Mouse (Mus musculus): Measurements from ENCODE around the gene Apaf1. TPM values are rescaled to one million over a fixed set of nuclear protein-coding genes. Genes with fewer than 3 reads are reported as not detected.

Gene Apaf1
- polyA plus RNA-seq, 1 experiment from 2014 or later, result 25.9 TPM

DNA sequence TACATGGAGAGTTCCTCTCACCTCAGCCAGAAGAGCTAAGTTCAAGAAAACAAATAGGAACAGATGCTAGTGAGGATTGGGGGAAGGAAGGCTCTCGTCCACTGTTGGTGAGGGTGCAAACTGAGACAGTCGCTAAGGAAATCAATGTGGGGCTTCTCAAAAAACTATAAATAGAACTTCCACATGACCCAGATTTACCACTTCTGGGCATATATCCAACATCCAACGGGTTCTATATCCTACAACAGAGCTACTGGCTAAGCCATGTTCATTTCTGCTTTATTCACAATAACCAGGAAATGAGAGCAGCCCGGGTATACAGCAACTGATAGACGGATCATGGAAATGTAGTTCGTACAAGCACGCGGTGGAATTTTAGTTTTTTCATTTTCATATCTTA lies 99.5 kb downstream of the Apaf1 start:
- no peaks in the 10 kb centered on the region for H3K27me3 ChIP-seq (replicated peaks; ENCODE audit: control insufficient read depth, insufficient read depth, low read length)
- H3K27ac ChIP-seq (replicated peaks; ENCODE audit: low read depth, low read length), result 0 out of 2 replicates have a peak overlapping the region, but pooled peaks have one; percentile 13
- no peaks in the 10 kb centered on the region for H3K36me3 ChIP-seq (ENCODE audit: control insufficient read depth, insufficient read depth, low read length)
- H3K4me3 ChIP-seq (ENCODE audit: low read depth, low read length), result no peak overlapping the region
- H3K4me1 ChIP-seq (ENCODE audit: control insufficient read depth, insufficient read depth, low read length), result 0 out of 2 replicates have a peak, but pooled peaks cover 4% of the 10 kb centered on the region
- 57% methylated on average over 8 of the region's 8 CpGs for WGBS
- H3K9ac ChIP-seq (ENCODE audit: low read depth, low read length), result no peak overlapping the region
- no peaks in the 10 kb centered on the region for H3K9me3 ChIP-seq (ENCODE audit: control insufficient read depth, low read length)
- ATAC-seq (ENCODE audit: low read depth), result peak; percentile 53; the same call in 1 of the 2 replicates
- H3K4me2 ChIP-seq (ENCODE audit: low read depth, low read length), result no peak overlapping the region
- peak; percentile 78 for DNase-seq (ENCODE audit: low spot score)

DNA sequence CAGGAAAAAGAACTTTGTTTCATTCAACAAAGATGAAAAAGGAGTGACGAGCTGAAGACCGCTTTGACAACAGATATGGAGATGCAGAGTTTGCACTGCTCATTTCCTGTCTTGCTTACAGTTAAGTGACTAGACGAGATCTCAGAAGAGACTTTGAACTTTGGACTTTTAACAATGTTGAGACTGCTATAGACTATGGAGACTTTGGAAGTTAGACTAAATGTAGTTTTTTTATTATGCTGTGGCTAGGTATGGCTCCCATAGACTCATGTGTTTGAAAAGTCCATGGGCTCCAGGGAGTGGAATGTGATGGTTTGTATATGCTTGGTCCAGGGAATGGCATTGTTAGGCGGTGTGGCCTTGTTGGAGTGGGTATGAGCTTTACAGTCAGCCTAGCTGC lies 100.8 kb downstream of the Apaf1 start:
- H3K9me3 ChIP-seq (ENCODE audit: control insufficient read depth, low read length), result no peaks in the 10 kb centered on the region
- H3K4me2 ChIP-seq (ENCODE audit: low read depth, low read length), result no peak overlapping the region
- WGBS, result 87% methylated on average over 4 of the region's 4 CpGs
- H3K27ac ChIP-seq (replicated peaks; ENCODE audit: low read depth, low read length), result no peak overlapping the region
- DNase-seq (ENCODE audit: low spot score) (no peak), ATAC-seq (ENCODE audit: low read depth) (no peak)
- H3K9ac ChIP-seq (ENCODE audit: low read depth, low read length), result no peak overlapping the region
- 0 out of 2 replicates have a peak, but pooled peaks cover 4% of the 10 kb centered on the region for H3K4me1 ChIP-seq (ENCODE audit: control insufficient read depth, insufficient read depth, low read length)
- no peaks in the 10 kb centered on the region for H3K36me3 ChIP-seq (ENCODE audit: control insufficient read depth, insufficient read depth, low read length)
- no peak overlapping the region for H3K4me3 ChIP-seq (ENCODE audit: low read depth, low read length)
- no peaks in the 10 kb centered on the region for H3K27me3 ChIP-seq (replicated peaks; ENCODE audit: control insufficient read depth, insufficient read depth, low read length)

DNA sequence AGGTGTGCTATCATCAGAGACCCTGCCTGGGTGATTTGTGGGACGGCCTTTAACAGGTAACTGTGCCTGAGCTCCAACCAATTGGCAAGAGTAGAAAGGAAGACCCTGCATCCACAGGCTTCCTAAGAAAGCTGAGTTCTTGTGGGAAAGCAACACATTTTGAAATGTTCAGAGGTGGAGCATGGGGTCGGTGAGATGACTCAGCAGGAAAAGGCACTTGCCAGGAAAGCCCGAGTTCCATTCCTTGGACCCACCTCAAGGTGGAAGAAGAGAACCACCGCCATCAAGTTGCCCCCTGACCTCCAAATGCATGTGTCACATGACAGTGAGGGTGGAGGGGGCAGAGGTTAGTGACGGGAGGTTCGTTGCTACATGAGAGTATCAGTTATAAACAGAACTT lies 108.1 kb downstream of the Apaf1 start:
- Histone ChIP-seq H3K4me2 (ENCODE audit: low read depth, low read length) (no peak overlapping the region), H3K4me1 (ENCODE audit: control insufficient read depth, insufficient read depth, low read length) (peaks cover 4% of the 10 kb centered on the region), H3K27me3 (replicated peaks; ENCODE audit: control insufficient read depth, insufficient read depth, low read length) (peaks cover 10% of the 10 kb centered on the region), H3K36me3 (ENCODE audit: control insufficient read depth, insufficient read depth, low read length) (no peaks in the 10 kb centered on the region), H3K27ac (replicated peaks; ENCODE audit: low read depth, low read length) (no peak overlapping the region), H3K4me3 (ENCODE audit: low read depth, low read length) (no peak overlapping the region), H3K9me3 (ENCODE audit: control insufficient read depth, low read length) (no peaks in the 10 kb centered on the region), H3K9ac (ENCODE audit: low read depth, low read length) (no peak overlapping the region)
- ATAC-seq (ENCODE audit: low read depth) (no peak), DNase-seq (ENCODE audit: low spot score) (no peak)
- WGBS, result 81% methylated on average over 6 of the region's 6 CpGs

DNA sequence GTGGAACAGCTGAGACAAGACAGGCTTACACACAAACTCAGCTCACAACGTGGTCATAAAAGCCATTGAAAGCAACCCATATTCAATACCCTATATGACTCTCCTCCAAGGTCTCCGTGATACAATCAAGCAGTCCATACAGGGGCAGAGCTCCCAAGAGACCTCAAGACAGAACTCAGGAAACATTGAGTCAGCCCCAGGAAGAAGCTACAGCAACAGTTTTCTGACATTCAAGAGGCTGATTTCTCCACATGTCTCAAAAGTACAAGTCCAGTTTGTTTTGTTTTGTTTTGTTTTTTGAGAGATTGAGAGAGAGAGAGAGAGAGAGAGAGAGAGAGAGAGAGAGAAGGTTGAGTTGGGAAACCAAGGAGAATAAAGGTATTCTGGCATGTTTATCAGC lies 108.5 kb downstream of the Apaf1 start:
- no peak for DNase-seq (ENCODE audit: low spot score)
- Histone ChIP-seq H3K4me2 (ENCODE audit: low read depth, low read length) (no peak overlapping the region), H3K36me3 (ENCODE audit: control insufficient read depth, insufficient read depth, low read length) (no peaks in the 10 kb centered on the region), H3K4me3 (ENCODE audit: low read depth, low read length) (no peak overlapping the region), H3K4me1 (ENCODE audit: control insufficient read depth, insufficient read depth, low read length) (peaks cover 4% of the 10 kb centered on the region), H3K9ac (ENCODE audit: low read depth, low read length) (no peak overlapping the region), H3K27ac (replicated peaks; ENCODE audit: low read depth, low read length) (no peak overlapping the region), H3K27me3 (replicated peaks; ENCODE audit: control insufficient read depth, insufficient read depth, low read length) (peaks cover 14% of the 10 kb centered on the region), H3K9me3 (ENCODE audit: control insufficient read depth, low read length) (no peaks in the 10 kb centered on the region)
- 69% methylated on average over 2 of the region's 2 CpGs for WGBS
- ATAC-seq (ENCODE audit: low read depth), result no peak

DNA sequence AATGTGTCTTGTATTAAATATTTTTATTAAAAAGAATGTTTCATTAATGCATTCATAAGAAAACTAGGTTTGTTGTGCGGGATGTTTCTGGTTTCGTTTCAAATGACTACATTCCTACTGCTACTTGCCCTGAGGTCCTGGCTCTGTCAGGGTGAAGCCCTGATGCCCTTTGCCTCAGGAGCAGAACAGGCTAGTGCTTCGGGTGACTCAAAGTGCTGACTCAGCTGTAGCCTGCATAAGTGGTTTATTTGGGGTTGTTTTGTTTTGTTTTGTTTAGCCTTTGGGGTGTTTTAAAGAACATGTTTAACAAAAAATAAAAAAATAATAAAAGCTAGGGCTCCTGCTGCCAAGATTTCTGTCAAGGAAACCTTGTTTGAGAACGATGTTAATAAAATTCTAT lies 112.0 kb downstream of the Apaf1 start:
- Histone ChIP-seq H3K4me1 (ENCODE audit: control insufficient read depth, insufficient read depth, low read length) (peaks cover 8% of the 10 kb centered on the region), H3K36me3 (ENCODE audit: control insufficient read depth, insufficient read depth, low read length) (no peaks in the 10 kb centered on the region), H3K4me2 (ENCODE audit: low read depth, low read length) (0 out of 2 replicates have a peak overlapping the region, but pooled peaks have one; percentile 97), H3K27me3 (replicated peaks; ENCODE audit: control insufficient read depth, insufficient read depth, low read length) (peaks cover 47% of the 10 kb centered on the region), H3K9ac (ENCODE audit: low read depth, low read length) (no peak overlapping the region), H3K27ac (replicated peaks; ENCODE audit: low read depth, low read length) (no peak overlapping the region), H3K9me3 (ENCODE audit: control insufficient read depth, low read length) (no peaks in the 10 kb centered on the region), H3K4me3 (ENCODE audit: low read depth, low read length) (no peak overlapping the region)
- no peak for ATAC-seq (ENCODE audit: low read depth)
- DNase-seq (ENCODE audit: low spot score), result no peak
- 26% methylated on average over 4 of the region's 4 CpGs for whole genome bisulfite sequencing

DNA sequence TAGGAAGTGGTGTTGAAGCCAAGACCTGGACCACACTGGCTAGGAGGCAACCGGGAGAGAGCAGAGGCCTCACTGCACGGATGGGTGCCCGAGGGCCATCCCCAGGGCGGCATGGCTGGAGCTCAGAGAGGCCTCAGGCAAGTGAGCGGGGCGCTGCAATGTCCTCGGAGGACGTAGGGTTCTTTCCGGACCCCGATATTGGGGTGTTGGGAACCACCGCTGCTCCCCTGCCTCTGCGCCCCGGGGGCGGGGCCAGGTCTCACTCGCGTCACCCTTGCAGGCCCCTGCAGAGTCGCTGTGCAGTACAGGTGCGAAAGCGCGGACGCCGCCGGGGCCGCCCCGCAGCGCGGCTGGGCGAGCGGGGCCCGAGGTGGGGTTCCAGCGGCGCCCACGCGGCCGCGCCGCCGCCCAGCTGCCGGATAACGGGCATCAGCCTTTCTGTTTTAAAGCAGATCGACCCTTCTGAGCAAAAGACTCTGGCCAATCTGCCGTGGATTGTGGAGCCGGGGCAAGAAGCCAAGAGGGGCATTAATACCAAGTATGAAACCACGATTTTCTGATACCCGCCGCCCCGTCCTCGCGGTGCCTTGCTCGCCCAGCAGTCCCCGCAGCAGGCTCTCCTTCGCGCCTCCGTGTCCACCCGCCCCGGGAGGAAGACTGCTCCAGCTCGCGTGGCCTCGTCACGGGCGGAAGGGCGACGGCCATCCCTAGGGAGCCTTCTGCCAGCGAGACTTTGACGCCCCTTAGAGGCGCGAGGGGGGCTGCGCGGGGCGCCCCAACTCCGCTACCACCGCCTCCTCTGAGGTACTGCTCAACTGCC lies 113.0 kb downstream of the Apaf1 start:
- ATAC-seq (ENCODE audit: low read depth) (peak; percentile 42; the same call in 1 of the 2 replicates), DNase-seq (ENCODE audit: low spot score) (peak; percentile 22)
- H3K27me3 ChIP-seq (replicated peaks; ENCODE audit: control insufficient read depth, insufficient read depth, low read length), result peaks cover 47% of the 10 kb centered on the region
- H3K4me2 ChIP-seq (ENCODE audit: low read depth, low read length), result peak overlapping the region; percentile 97
- H3K4me1 ChIP-seq (ENCODE audit: control insufficient read depth, insufficient read depth, low read length), result peaks cover 8% of the 10 kb centered on the region
- peak overlapping the region; percentile 51 for H3K4me3 ChIP-seq (ENCODE audit: low read depth, low read length)
- H3K9me3 ChIP-seq (ENCODE audit: control insufficient read depth, low read length), result no peaks in the 10 kb centered on the region
- H3K27ac ChIP-seq (replicated peaks; ENCODE audit: low read depth, low read length), result no peak overlapping the region
- H3K9ac ChIP-seq (ENCODE audit: low read depth, low read length), result peak overlapping the region; percentile 64
- 2% methylated on average over 61 of the region's 72 CpGs for WGBS
- H3K36me3 ChIP-seq (ENCODE audit: control insufficient read depth, insufficient read depth, low read length), result no peaks in the 10 kb centered on the region

DNA sequence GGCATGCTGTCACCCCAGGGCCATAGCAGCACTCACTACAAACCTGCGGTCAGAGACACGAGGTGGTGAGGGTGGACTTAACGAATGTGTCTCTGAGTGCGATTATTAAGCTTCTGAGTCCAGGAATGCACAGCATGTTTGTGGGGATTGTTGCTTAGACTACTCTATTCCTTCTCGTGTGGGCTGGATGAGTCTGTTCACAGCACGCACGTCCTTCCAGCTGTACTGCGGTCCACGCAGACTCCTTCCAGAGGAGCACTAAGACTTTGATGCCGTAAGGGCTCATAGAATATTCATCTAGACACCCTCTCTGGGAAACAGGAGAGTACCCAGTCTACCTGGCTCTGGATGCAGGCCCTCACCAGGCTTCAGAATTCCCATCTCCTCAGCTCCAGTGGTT lies 114.3 kb downstream of the Apaf1 start:
- no peaks in the 10 kb centered on the region for H3K9me3 ChIP-seq (ENCODE audit: control insufficient read depth, low read length)
- no peak overlapping the region for H3K9ac ChIP-seq (ENCODE audit: low read depth, low read length)
- peaks cover 47% of the 10 kb centered on the region for H3K27me3 ChIP-seq (replicated peaks; ENCODE audit: control insufficient read depth, insufficient read depth, low read length)
- no peak overlapping the region for H3K27ac ChIP-seq (replicated peaks; ENCODE audit: low read depth, low read length)
- peaks cover 8% of the 10 kb centered on the region for H3K4me1 ChIP-seq (ENCODE audit: control insufficient read depth, insufficient read depth, low read length)
- no peaks in the 10 kb centered on the region for H3K36me3 ChIP-seq (ENCODE audit: control insufficient read depth, insufficient read depth, low read length)
- 89% methylated on average over 10 of the region's 10 CpGs for WGBS
- DNase-seq (ENCODE audit: low spot score) (no peak), ATAC-seq (ENCODE audit: low read depth) (no peak)
- no peak overlapping the region for H3K4me3 ChIP-seq (ENCODE audit: low read depth, low read length)
- H3K4me2 ChIP-seq (ENCODE audit: low read depth, low read length), result no peak overlapping the region

DNA sequence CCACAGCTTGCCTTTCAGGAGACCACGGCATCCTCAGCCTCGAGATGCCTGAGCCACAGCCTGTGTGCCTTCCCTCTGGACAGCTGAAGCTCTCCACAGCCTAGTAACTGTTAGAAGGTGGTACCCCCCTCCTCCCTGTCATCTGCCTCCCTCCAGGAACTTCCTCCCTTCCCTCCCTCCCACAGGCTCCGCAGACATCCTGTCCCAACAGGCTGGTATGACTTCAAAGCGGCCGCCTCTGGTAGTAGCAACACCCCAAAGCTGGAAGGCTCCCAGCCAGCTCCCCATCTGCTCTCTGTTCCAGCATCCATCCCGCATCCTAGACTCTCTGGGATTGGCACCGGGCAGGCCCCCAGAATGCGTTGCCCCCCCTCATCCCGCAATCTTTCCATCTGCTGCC lies 115.7 kb downstream of the Apaf1 start:
- ATAC-seq (ENCODE audit: low read depth), result peak; percentile 26; the same call in 1 of the 2 replicates
- H3K9ac ChIP-seq (ENCODE audit: low read depth, low read length), result no peak overlapping the region
- peaks cover 47% of the 10 kb centered on the region for H3K27me3 ChIP-seq (replicated peaks; ENCODE audit: control insufficient read depth, insufficient read depth, low read length)
- 18% methylated on average over 9 of the region's 9 CpGs for WGBS
- DNase-seq (ENCODE audit: low spot score), result peak; percentile 63
- H3K36me3 ChIP-seq (ENCODE audit: control insufficient read depth, insufficient read depth, low read length), result no peaks in the 10 kb centered on the region
- peaks cover 8% of the 10 kb centered on the region for H3K4me1 ChIP-seq (ENCODE audit: control insufficient read depth, insufficient read depth, low read length)
- H3K9me3 ChIP-seq (ENCODE audit: control insufficient read depth, low read length), result no peaks in the 10 kb centered on the region
- H3K27ac ChIP-seq (replicated peaks; ENCODE audit: low read depth, low read length), result no peak overlapping the region
- H3K4me3 ChIP-seq (ENCODE audit: low read depth, low read length), result no peak overlapping the region
- no peak overlapping the region for H3K4me2 ChIP-seq (ENCODE audit: low read depth, low read length)

All from embryonic facial prominence, embryonic 14.5 days (tissue).